Mouse (Mus musculus): ENCODE data around the gene Zfp362. TPM values are rescaled to one million over a fixed set of nuclear protein-coding genes. Genes with fewer than 3 reads are reported as not detected.

Zfp362 gene
- polyA plus RNA-seq, 1 experiment = 14.0 TPM

DNA sequence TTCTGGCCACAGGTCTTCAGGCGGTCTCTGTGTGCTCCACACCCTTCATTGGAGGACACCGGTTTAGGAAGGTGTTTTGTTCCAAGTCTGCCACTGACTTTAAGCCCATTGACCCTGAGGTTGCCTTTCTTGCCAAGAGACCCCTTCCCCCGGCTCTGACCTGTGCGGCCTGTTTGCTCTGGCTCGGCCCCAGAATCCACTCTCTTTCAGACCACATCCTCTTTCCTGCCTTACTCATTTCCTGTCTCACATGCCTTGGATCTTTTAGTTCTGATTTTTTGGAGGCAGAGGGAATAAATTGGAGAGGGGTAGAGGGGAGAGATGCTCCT, 76.2 kb downstream of the Zfp362 start:
- no peak for DNase-seq (ENCODE audit: low spot score)

DNA sequence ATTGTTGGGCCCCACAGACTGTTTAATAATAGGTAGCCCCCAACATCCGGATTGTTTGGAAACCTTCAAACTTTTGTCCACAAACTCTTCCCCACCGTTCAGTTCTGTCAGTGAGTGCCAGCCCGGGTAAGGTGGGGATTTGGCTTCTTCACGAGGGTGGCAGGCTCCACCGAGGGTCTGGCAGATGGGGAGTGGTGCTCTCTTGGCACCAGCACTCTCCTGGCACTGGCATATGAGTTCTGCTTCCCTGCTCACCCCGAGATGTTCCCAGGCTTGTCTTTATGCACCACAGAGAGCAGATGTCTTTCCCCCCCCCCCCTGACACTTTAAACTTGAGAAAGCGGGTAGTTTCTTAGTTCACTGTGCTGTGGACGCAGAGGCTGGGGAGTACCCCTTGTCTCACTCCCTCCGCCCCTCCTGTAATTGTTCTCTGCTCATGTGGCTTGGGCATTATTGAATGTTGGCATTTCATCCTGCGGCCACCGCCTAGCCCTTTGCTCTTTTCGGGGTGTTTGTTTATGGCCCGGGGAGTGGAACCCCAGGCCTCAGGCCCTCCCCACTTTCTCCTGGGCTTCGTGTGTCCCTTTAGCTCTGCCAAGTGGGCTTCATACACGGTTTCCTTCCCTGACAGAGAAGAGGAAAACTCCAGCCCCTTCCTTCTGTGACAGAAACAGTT, 76.7 kb downstream of the Zfp362 start:
- no peak for DNase-seq (ENCODE audit: low spot score)

- no peak for DNase-seq (ENCODE audit: low spot score)
Observed at GRCm38 (mm10) chr4:128728431-128728851, 77.4 kb downstream of the Zfp362 start.

DNA sequence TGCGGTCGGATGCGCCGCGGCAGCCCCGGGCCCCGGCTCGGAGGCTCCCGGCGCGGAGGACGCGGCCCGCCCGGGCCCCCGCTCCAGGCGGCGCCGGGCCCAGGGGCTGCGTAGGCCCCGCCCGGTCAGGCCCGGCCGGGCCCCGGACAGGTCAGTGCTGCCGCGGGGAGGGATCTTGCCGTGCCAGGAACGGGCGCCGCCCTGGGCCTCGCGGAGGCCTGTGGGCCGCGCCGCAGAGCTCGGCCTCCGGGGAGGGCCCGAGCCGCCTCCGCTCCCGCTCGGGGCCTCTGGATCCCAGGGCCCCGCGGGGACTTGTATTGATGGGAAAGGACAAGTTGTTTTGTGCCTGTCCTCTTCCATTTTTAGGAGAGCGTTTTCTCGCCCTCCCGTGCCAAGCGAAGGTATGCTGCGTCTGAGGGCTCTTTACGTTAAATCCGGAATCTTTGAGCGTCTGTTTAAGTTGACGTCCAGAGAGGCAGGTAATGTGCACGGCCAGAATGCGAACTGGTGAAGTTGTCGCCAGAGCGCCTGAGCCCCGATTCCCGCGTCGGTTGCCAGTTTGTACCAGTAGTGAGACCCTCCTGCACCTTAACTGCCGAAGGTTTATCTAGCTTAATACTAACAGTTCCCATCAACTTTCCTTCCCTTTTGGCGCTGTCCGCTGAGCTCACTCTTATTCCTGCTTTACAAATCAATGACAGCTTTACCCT, 78.0 kb downstream of the Zfp362 start:
- DNase-seq (ENCODE audit: low spot score) = no peak

- DNase-seq (ENCODE audit: low spot score) = peak; percentile 85
Observed at GRCm38 (mm10) chr4:128727019-128727720, 78.7 kb downstream of the Zfp362 start.

- DNase-seq (ENCODE audit: low spot score) = no peak
Observed at GRCm38 (mm10) chr4:128724059-128724458, 81.8 kb downstream of the Zfp362 start.

- no peak for DNase-seq (ENCODE audit: low spot score)
Observed at GRCm38 (mm10) chr4:128723431-128723830, 82.4 kb downstream of the Zfp362 start.

Other genes with a start within 250 kb of the Zfp362 start
- 2.1 and 3.4 TPM in 2 replicates for gene Zscan20, start 195.9 kb downstream of the Zfp362 start, polyA plus RNA-seq (2012; rRNA removed)
- gene Tlr12, start 187.4 kb downstream of the Zfp362 start, polyA plus RNA-seq (2012; rRNA removed) = 5.0 and 6.9 TPM in 2 replicates
- 68.5 and 77.5 TPM in 2 replicates for gene Phc2, start 151.3 kb downstream of the Zfp362 start, polyA plus RNA-seq (2012; rRNA removed)
- gene A3galt2, start 50.7 kb downstream of the Zfp362 start, polyA plus RNA-seq (2012; rRNA removed) = 0.28 and 0.33 TPM in 2 replicates
- gene Trim62, start 77.5 kb upstream of the Zfp362 start, polyA plus RNA-seq (2012; rRNA removed) = 23.4 and 30.0 TPM in 2 replicates
- 18.8 and 18.9 TPM in 2 replicates for gene Azin2, start 156.4 kb upstream of the Zfp362 start, polyA plus RNA-seq (2012; rRNA removed)
- gene Ak2, start 185.9 kb upstream of the Zfp362 start, polyA plus RNA-seq (2012; rRNA removed) = 59.2 and 75.5 TPM in 2 replicates